Mouse (Mus musculus): Measurements from ENCODE around the gene Adgrf3.

Gene Adgrf3

DNA sequence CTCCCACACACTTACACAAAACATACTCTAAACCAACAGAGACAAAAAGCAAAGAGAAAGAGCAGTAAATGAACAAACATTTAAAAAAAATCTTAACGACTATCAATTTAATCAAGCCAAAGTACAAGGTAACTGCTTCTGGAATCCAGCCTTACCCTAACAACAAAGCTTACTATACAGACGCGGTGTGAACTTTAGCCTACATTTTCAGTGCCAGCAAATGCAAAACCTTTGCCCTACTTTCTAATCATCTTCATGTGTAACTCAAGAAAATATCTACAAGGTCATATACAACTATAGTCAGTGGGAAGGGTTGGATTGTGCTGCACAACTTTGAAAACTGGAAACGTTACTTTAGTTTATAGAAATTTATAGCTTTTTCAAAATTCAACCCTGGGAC lies 53.5 kb downstream of the Adgrf3 start:
- DNase-seq (ENCODE audit: low spot score in 2 of 2), result no peak

DNA sequence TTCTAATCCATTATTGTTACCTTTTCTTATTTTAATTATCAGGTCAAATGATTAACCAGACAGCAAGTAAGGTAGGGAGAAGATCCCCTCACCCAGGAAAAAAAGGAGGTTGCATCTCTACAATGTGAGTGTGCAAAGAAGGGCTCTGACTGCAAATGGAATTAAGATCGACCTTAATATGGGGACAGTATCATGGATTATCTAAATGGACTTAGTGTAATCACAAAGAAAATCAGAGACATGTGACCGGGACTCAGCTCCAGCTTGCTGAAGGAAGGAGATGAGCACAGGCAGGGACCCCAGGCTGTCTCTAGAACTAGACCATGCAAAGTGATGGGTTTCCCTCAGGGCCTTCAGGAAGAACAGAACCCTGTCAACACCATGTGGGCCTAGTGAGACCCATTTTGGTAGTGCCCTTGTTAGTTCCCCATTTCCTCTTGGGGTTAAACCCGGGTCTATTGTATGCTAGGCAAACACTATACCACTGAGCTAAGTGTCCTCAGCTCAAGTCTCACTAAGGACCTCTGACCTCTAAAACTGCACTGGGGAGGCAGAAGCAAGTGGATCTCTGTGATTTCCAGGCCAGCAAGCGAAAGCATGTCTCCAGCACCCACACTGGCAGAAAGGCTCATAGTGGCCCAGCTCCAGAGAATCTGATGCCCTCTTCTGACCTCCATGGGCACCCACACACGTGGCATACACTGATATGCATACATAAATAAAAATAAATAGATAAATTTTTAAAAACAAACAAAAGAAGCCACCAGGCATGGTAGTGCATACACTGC lies 57.2 kb downstream of the Adgrf3 start:
- no peak for DNase-seq (ENCODE audit: low spot score in 2 of 2)

DNA sequence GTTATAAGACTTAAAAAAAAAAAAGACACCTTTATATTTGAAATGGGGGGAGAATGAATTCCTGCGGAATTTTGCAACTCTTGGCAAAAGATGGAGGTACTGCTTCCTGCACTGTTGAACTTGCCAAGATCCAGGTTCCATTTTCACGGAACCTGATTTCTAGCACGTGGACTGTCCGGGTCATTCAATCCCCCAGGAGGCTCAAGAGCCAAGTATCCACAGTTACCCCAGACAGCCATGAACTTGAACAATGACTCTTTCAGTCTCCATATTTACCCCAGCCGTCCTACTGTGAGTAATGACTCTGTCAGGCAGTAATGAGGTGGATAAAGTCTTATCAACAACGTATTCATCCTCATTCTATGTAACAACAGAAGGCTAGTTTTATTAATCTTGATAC lies 59.0 kb downstream of the Adgrf3 start:
- DNase-seq (ENCODE audit: low spot score in 2 of 2), result no peak

Measured in spleen, postnatal 10 days (tissue).